Mouse (Mus musculus): ENCODE results near the gene Plaur. TPM values are rescaled to one million over a fixed set of nuclear protein-coding genes. Genes with fewer than 3 reads are reported as not detected.

The Plaur gene
- polyA plus RNA-seq, 1 experiment from 2014 or later = 6.6 TPM

- Histone ChIP-seq H3K4me2 (ENCODE audit: low read depth, low read length) (no peak overlapping the region), H3K36me3 (ENCODE audit: control insufficient read depth, insufficient read depth) (no peaks in the 10 kb centered on the region), H3K27ac (ENCODE audit: low read length) (no peak overlapping the region), H3K9ac (ENCODE audit: low read depth, low read length) (no peak overlapping the region), H3K9me3 (replicated peaks; ENCODE audit: control insufficient read depth, low read length) (no peaks in the 10 kb centered on the region), H3K27me3 (ENCODE audit: control insufficient read depth, insufficient read depth, low read depth, low read length) (no peaks in the 10 kb centered on the region), H3K4me3 (ENCODE audit: low read depth, low read length) (no peak overlapping the region), H3K4me1 (ENCODE audit: control insufficient read depth, low read depth, low read length) (no peaks in the 10 kb centered on the region)
- no peak for ATAC-seq (ENCODE audit: low read depth)
- WGBS (ENCODE audit: insufficient replicate concordance) = 74% methylated on average over 9 of the region's 9 CpGs
These were observed 36.4 kb upstream of the Plaur start for GRCm38 (mm10) chr7:24425919-24426318.

- ATAC-seq (ENCODE audit: low read depth) = no peak
- Histone ChIP-seq H3K27ac (ENCODE audit: low read length) (no peak overlapping the region), H3K27me3 (ENCODE audit: control insufficient read depth, insufficient read depth, low read depth, low read length) (no peaks in the 10 kb centered on the region; the same call in 1 of the 2 replicates), H3K4me2 (ENCODE audit: low read depth, low read length) (no peak overlapping the region), H3K9ac (ENCODE audit: low read depth, low read length) (no peak overlapping the region), H3K36me3 (ENCODE audit: control insufficient read depth, insufficient read depth) (no peaks in the 10 kb centered on the region), H3K4me3 (ENCODE audit: low read depth, low read length) (no peak overlapping the region), H3K9me3 (replicated peaks; ENCODE audit: control insufficient read depth, low read length) (no peaks in the 10 kb centered on the region), H3K4me1 (ENCODE audit: control insufficient read depth, low read depth, low read length) (no peaks in the 10 kb centered on the region)
- WGBS (ENCODE audit: insufficient replicate concordance) = 82% methylated on average over 8 of the region's 8 CpGs
These were observed 35.1 kb upstream of the Plaur start for GRCm38 (mm10) chr7:24427168-24427567.

GRCm38 (mm10) chr7:24428725-24429124 is 33.6 kb upstream of the Plaur start:
- no peak overlapping the region for H3K4me2 ChIP-seq (ENCODE audit: low read depth, low read length)
- no peak for ATAC-seq (ENCODE audit: low read depth)
- no peaks in the 10 kb centered on the region for H3K9me3 ChIP-seq (replicated peaks; ENCODE audit: control insufficient read depth, low read length)
- no peaks in the 10 kb centered on the region for H3K36me3 ChIP-seq (ENCODE audit: control insufficient read depth, insufficient read depth)
- no peaks in the 10 kb centered on the region for H3K4me1 ChIP-seq (ENCODE audit: control insufficient read depth, low read depth, low read length)
- peaks cover 10% of the 10 kb centered on the region; the same call in 1 of the 2 replicates for H3K27me3 ChIP-seq (ENCODE audit: control insufficient read depth, insufficient read depth, low read depth, low read length)
- H3K9ac ChIP-seq (ENCODE audit: low read depth, low read length) = no peak overlapping the region
- no peak overlapping the region for H3K4me3 ChIP-seq (ENCODE audit: low read depth, low read length)
- 72% methylated on average over 5 of the region's 5 CpGs for WGBS (ENCODE audit: insufficient replicate concordance)
- no peak overlapping the region for H3K27ac ChIP-seq (ENCODE audit: low read length)

GRCm38 (mm10) chr7:24429413-24430112 is 32.7 kb upstream of the Plaur start:
- WGBS (ENCODE audit: insufficient replicate concordance) = 64% methylated on average over 16 of the region's 16 CpGs
- Histone ChIP-seq H3K4me3 (ENCODE audit: low read depth, low read length) (no peak overlapping the region), H3K36me3 (ENCODE audit: control insufficient read depth, insufficient read depth) (no peaks in the 10 kb centered on the region), H3K4me2 (ENCODE audit: low read depth, low read length) (no peak overlapping the region), H3K27me3 (ENCODE audit: control insufficient read depth, insufficient read depth, low read depth, low read length) (peaks cover 10% of the 10 kb centered on the region; the same call in 1 of the 2 replicates), H3K9ac (ENCODE audit: low read depth, low read length) (no peak overlapping the region), H3K9me3 (replicated peaks; ENCODE audit: control insufficient read depth, low read length) (no peaks in the 10 kb centered on the region), H3K27ac (ENCODE audit: low read length) (no peak overlapping the region), H3K4me1 (ENCODE audit: control insufficient read depth, low read depth, low read length) (no peaks in the 10 kb centered on the region)
- ATAC-seq (ENCODE audit: low read depth) = no peak

GRCm38 (mm10) chr7:24430551-24431345 is 31.5 kb upstream of the Plaur start:
- Histone ChIP-seq H3K4me3 (ENCODE audit: low read depth, low read length) (no peak overlapping the region), H3K9ac (ENCODE audit: low read depth, low read length) (no peak overlapping the region), H3K36me3 (ENCODE audit: control insufficient read depth, insufficient read depth) (no peaks in the 10 kb centered on the region), H3K4me1 (ENCODE audit: control insufficient read depth, low read depth, low read length) (no peaks in the 10 kb centered on the region), H3K27me3 (ENCODE audit: control insufficient read depth, insufficient read depth, low read depth, low read length) (peaks cover 10% of the 10 kb centered on the region; the same call in 1 of the 2 replicates), H3K9me3 (replicated peaks; ENCODE audit: control insufficient read depth, low read length) (no peaks in the 10 kb centered on the region), H3K4me2 (ENCODE audit: low read depth, low read length) (no peak overlapping the region), H3K27ac (ENCODE audit: low read length) (no peak overlapping the region)
- no peak for ATAC-seq (ENCODE audit: low read depth)
- 76% methylated on average over 15 of the region's 15 CpGs for WGBS (ENCODE audit: insufficient replicate concordance)

- H3K4me2 ChIP-seq (ENCODE audit: low read depth, low read length) = no peak overlapping the region
- H3K27ac ChIP-seq (ENCODE audit: low read length) = no peak overlapping the region
- H3K4me3 ChIP-seq (ENCODE audit: low read depth, low read length) = no peak overlapping the region
- no peaks in the 10 kb centered on the region for H3K9me3 ChIP-seq (replicated peaks; ENCODE audit: control insufficient read depth, low read length)
- no peak for ATAC-seq (ENCODE audit: low read depth)
- H3K9ac ChIP-seq (ENCODE audit: low read depth, low read length) = no peak overlapping the region
- H3K27me3 ChIP-seq (ENCODE audit: control insufficient read depth, insufficient read depth, low read depth, low read length) = peaks cover 10% of the 10 kb centered on the region; the same call in 1 of the 2 replicates
- 48% methylated on average over 11 of the region's 11 CpGs for WGBS (ENCODE audit: insufficient replicate concordance)
- no peaks in the 10 kb centered on the region for H3K4me1 ChIP-seq (ENCODE audit: control insufficient read depth, low read depth, low read length)
- no peaks in the 10 kb centered on the region for H3K36me3 ChIP-seq (ENCODE audit: control insufficient read depth, insufficient read depth)
These were observed 30.6 kb upstream of the Plaur start for GRCm38 (mm10) chr7:24431713-24432112.

GRCm38 (mm10) chr7:24435305-24435704 is 27.0 kb upstream of the Plaur start:
- Histone ChIP-seq H3K4me2 (ENCODE audit: low read depth, low read length) (no peak overlapping the region), H3K4me3 (ENCODE audit: low read depth, low read length) (no peak overlapping the region), H3K9ac (ENCODE audit: low read depth, low read length) (no peak overlapping the region), H3K9me3 (replicated peaks; ENCODE audit: control insufficient read depth, low read length) (no peaks in the 10 kb centered on the region), H3K36me3 (ENCODE audit: control insufficient read depth, insufficient read depth) (no peaks in the 10 kb centered on the region), H3K4me1 (ENCODE audit: control insufficient read depth, low read depth, low read length) (no peaks in the 10 kb centered on the region), H3K27me3 (ENCODE audit: control insufficient read depth, insufficient read depth, low read depth, low read length) (peaks cover 10% of the 10 kb centered on the region; the same call in 1 of the 2 replicates), H3K27ac (ENCODE audit: low read length) (no peak overlapping the region)
- ATAC-seq (ENCODE audit: low read depth) = no peak
- WGBS (ENCODE audit: insufficient replicate concordance) = 67% methylated on average over 5 of the region's 5 CpGs

- WGBS (ENCODE audit: insufficient replicate concordance) = 49% methylated on average over 10 of the region's 10 CpGs
- Histone ChIP-seq H3K4me3 (ENCODE audit: low read depth, low read length) (no peak overlapping the region), H3K9me3 (replicated peaks; ENCODE audit: control insufficient read depth, low read length) (no peaks in the 10 kb centered on the region), H3K4me2 (ENCODE audit: low read depth, low read length) (no peak overlapping the region), H3K27me3 (ENCODE audit: control insufficient read depth, insufficient read depth, low read depth, low read length) (peaks cover 3% of the 10 kb centered on the region; the same call in 1 of the 2 replicates), H3K36me3 (ENCODE audit: control insufficient read depth, insufficient read depth) (no peaks in the 10 kb centered on the region), H3K9ac (ENCODE audit: low read depth, low read length) (no peak overlapping the region), H3K27ac (ENCODE audit: low read length) (no peak overlapping the region), H3K4me1 (ENCODE audit: control insufficient read depth, low read depth, low read length) (no peaks in the 10 kb centered on the region)
- ATAC-seq (ENCODE audit: low read depth) = no peak
These were observed 24.3 kb upstream of the Plaur start for GRCm38 (mm10) chr7:24437981-24438380.

- H3K4me3 ChIP-seq (ENCODE audit: low read depth, low read length) = no peak overlapping the region
- no peak for ATAC-seq (ENCODE audit: low read depth)
- H3K4me2 ChIP-seq (ENCODE audit: low read depth, low read length) = no peak overlapping the region
- H3K4me1 ChIP-seq (ENCODE audit: control insufficient read depth, low read depth, low read length) = no peaks in the 10 kb centered on the region
- no peak overlapping the region for H3K9ac ChIP-seq (ENCODE audit: low read depth, low read length)
- no peak overlapping the region for H3K27ac ChIP-seq (ENCODE audit: low read length)
- H3K27me3 ChIP-seq (ENCODE audit: control insufficient read depth, insufficient read depth, low read depth, low read length) = no peaks in the 10 kb centered on the region
- no peaks in the 10 kb centered on the region for H3K9me3 ChIP-seq (replicated peaks; ENCODE audit: control insufficient read depth, low read length)
- WGBS (ENCODE audit: insufficient replicate concordance) = 72% methylated on average over 6 of the region's 6 CpGs
- H3K36me3 ChIP-seq (ENCODE audit: control insufficient read depth, insufficient read depth) = no peaks in the 10 kb centered on the region
These were observed 23.1 kb upstream of the Plaur start for GRCm38 (mm10) chr7:24439191-24439590.
